Mouse (Mus musculus) gastrocnemius, postnatal 36 days (tissue): ENCODE measurements around the gene Hcst. TPM values are rescaled to one million over a fixed set of nuclear protein-coding genes. Genes with fewer than 3 reads are reported as not detected.

Experiments
- DNase-seq, 2 experiments: peaks; one replicate each; pipeline ENCODE4 v3.0.0; 2022
- intact Hi-C: fragments of 180-260 bp; cut with DNase I; formaldehyde crosslinking; loops from one replicate; pipeline ENCODE4 v1.15.1; 2025
- total RNA-seq, 2 experiments: library from RNA; stranded (reverse); gene quantifications; 2 replicates each; pipeline ENCODE4 v1.2.3; 2021

Hcst gene
- total RNA-seq, 2 experiments from 2014 or later: 0.86 TPM; not detected in 1

DNA sequence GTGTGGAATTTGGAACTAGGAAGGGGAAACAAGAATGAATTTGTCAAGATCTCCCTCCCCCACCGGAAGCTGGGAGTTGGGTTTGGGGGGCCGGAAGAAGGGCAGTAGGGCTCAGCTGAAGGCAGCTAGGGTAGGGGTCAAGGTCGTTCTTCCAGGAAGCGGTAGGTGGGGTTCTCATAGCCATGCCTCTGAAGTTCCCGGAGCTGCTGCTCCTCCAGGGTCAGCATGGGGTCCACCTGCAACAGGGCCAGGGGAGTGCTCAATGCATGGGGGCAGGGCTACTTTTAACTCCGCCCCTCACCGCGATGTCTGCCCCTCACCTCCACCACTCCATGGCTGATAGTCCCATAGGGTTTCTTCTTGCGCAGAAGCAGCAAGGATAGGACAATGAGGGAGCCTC, 15.5 kb upstream of the Hcst start:
- intact Hi-C loops: no loop called here
- no peak for DNase-seq

DNA sequence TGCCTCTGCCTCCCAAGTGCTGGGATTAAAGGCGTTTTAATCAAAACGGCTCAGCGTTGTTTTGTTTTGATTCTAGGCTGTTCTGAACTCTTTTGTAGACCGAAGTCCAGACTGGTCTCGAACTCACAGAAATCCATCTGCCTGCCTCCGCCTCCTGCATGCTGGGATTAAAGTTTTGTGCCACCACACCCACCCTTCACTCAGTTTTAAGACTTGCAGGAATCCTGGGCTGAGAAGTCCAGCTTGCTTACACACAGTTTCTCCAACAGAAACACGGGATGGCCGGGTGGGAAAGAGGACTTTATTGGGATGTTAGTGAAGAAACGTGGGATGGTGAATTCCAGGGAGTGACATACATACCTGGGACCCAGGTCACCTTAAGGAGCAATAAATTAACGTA, 15.0 kb upstream of the Hcst start:
- DNase-seq: no peak
- intact Hi-C loops: loop anchor here (5.0 kb wide), 1 partner anchor 87 kb away; no protein-coding TSS in a partner anchor

DNA sequence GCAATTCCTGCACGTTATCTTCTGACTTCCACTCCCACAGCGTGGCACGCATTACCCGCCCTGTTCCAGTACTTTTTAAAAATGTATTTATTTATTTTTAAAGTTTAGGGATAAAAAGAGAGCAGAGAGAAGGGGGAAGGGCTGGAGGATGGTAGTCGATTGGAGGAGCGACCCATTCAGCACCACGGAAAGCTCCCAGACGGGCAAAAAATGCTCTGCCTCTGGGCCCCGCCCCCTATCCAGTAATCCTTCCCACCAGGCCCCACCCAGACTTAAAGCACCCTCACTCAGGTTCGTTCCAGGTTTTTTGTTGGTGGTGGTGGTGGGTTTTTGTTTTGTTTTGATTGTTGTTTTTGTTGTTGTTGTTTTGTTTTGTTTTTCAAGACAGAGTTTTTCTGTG, 14.6 kb upstream of the Hcst start:
- DNase-seq: peak in 1 of 2 experiments; percentile 28
- intact Hi-C loops: loop anchor here (5.0 kb wide), 1 partner anchor 87 kb away; no protein-coding TSS in a partner anchor

DNA sequence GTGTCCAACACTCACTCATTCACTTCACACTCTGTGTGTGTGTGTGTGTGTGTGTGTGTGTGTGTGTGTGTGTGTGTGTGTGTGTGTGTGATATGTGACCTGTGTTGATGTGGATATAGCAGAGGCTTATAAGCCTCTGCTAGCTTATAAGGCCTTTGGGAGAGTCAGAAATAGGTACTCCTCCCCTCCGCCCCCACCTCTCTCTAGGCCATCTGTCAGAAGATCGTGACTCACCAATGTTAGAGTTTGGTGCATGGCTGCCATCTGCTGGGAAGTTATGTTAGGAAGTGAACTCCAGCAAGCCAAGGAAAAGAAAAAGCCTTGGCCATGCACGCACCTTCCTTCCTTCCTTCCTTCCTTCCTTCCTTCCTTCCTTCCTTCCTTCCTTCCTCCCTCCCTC, 12.1 kb upstream of the Hcst start:
- DNase-seq: peak in 1 of 2 experiments; percentile 39
- intact Hi-C loops: loop anchor here (2.0 to 5.0 kb wide), 2 partner anchors 59 to 84 kb away; no protein-coding TSS in a partner anchor

DNA sequence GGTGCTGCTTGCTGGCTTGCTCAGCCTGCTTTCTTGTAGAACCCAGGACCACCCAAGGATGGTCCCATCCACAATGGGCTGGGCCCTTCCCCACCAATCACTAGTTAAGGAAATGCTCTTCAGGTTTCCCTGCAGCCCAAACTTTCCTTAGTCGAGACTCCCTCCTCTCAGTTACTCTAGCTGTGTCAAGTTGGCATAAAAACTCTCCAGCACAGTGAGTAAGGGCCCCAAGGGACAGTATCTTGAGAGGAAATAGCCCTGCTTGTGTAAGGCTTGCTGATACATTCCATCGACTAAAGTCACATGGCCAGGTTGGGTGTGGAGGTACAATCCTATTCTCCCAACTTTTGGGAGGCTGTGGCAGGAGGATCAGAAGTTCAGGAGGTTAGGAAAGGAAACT, 10.5 kb upstream of the Hcst start:
- intact Hi-C loops: loop anchor here (5.0 kb wide), 1 partner anchor 83 kb away; no protein-coding TSS in a partner anchor

DNA sequence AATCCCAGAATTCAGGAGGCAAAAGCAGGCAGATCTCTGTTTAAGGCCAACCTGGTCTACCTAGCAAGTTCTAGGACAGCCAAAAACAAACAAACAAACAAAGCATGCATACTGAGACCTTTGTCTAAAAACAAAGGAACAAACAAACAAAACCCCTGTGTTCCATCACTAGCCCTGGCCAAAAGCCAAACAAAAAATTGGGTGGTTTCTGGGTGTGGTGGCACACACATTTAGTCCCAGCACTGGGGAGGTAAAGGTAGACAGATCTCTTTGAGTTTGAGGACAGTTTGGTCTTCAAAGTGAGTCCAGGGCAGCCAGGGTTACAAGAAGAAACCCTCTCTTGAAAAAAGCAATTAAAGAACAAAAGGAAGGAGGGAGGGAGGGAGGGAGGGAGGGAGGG, 9.7 kb upstream of the Hcst start:
- no peak for DNase-seq
- intact Hi-C loops: no loop called here

More for the DNA sequence above, 10.5 kb upstream of the Hcst start:
- no peak for DNase-seq

DNA sequence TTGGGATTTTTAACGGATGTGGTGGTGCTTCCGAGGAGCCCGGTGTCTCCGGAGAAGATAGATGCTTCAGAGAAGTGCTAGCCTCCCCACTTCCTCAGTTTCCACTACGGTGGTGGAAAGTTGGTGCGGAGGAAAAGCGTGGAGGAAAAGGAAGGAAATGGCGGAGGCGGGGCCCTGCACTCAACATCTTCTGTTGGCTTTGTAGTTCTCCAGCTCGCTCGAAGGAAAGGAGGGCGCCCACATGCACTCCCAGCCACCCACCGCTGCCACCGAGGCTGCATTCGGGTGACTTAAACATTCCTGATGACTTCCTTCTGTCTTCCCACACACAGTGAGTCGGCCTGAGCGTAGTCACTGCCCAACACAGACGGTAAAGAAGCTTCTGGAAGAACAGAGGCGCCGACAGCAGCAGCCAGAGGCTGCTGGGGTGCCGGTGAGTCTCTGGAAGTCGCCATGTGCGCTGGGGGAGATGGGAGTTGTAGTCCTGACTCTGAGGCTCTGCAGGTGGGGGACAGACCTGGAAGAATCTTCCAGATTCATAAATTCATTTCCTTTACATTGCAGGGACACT, 3.5 kb upstream of the Hcst start:
- no peak for DNase-seq
- intact Hi-C loops: no loop called here

DNA sequence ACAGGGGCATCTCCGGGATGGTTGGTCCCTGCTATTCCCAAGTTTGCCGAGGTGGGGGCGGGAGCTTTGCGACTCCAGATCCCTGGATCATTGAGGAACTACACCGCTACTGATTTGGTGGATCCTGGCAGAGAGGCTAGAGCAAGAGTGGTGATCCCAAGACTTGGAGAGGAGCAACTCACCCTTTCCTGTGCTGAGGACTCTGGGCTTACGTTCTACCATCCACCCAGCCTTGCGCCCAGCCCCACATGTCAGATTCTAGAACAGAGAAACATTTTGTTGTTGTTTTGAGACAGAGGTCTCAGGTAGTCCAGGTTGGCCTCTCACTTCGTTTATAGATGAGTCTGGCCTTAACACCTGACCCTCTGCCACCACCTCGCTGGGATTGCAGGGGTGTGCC, 2.9 kb upstream of the Hcst start:
- intact Hi-C loops: no loop called here

DNA sequence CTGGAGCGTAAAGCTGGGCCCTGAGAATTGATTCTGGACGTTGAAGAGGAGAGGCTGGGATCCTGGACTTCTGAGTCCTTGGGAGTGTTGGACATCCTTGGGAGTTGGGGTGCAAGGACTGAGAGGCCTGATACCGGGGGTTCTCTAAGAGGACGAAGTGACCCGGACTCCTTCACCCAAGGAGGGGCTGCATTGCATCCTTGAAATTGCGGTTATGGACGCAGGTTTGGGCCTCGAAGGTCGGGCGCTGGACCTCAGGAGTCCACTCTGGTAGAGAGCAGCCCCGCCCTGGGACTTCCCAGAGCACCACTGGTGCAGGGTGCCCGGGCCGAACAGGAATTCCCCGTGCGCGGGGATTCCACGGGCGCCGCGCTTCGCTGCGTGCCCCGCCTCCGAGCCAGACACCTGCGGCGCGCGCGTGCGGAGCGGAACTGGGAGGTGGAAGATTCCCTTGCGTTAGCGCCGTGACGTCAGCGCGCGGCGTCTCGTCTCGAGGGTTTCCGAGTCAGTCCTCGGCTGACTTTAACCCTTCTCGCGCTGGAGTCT, 2.3 kb upstream of the Hcst start:
- DNase-seq: peak in 1 of 2 experiments; percentile 57
- intact Hi-C loops: no loop called here

More for the DNA sequence above, 2.9 kb upstream of the Hcst start:
- no peak for DNase-seq

DNA sequence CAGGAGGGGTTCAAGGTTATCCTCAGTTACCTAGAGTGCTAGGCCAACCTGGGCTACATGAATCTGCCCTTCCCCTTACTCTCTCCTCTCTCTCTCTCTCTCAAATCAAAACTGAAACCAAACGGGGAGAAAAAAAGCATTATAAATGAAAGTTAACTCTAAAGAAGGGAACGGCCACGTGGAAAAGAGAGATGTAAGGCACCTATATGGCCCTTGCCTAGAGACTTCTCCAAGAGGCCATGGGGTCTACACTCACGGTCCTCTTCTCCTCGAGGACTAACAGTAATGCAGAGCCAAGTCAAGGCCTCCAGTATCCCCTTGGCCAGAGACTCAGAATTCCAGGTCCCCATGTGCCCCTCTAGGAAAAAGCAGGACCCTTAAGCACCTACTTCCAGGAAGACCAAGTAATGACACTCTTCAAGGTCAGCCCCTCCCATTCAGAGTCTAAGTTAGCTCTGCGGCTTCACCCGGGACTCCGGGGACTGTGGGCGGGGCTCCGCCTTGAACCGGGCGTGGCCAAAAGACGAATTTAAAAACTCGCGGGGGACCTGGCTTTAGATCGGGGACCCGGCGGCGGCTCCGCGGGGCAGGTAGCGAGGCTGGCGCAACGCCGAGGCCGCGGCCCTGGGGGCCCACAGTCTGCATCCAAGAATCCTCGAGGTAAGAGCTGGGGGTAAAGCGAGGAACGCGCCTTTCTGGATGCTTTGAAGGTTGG, 1.7 kb upstream of the Hcst start, which contains the start of gene Nfkbid:
Gene Nfkbid, plus strand, starts transcription at position 558 of the 715 bp plus-strand sequence.
- DNase-seq: peak in 1 of 2 experiments; percentile 24
- intact Hi-C loops: no loop called here

DNA sequence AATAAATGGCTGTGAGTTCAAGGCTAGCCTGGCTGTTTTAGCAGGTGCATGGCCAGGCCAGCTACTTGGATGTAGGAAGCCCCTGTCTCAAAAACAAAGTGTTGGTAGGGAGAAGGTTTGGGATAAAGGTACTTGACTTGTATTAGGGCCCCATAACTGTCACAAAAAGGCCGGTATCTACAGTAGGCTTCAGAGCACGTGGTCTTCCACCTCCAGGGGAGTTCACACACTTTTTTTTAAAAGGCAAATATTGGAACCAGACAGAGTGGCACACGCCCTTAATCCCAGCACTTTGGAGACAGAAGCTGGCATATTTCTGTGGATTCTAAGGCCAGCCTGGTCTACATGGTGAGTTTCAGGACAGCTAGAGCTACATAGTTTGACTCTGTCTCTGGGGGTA, 1.0 kb upstream of the Hcst start:
- intact Hi-C loops: no loop called here
- no peak for DNase-seq

DNA sequence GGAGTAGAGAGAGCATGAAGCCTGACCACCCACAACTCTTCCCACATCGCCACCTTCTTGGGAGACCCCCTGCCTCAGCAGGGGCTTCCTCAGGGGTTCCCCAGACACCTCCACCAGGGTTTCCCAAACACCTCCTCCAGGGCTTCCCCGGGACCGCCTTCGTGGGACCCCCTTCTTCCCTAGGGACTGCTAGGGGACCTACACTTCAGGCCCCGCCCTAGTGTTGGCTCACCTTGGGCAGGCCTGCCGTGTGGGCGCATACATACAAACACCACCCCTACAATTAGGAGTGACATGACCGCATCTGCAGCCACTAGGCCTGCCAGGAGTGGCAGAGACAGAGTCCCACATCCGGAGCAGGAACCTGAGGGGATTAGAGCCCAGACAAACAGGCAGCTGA, 1.8 kb downstream of the Hcst start:
- no peak for DNase-seq
- intact Hi-C loops: no loop called here

DNA sequence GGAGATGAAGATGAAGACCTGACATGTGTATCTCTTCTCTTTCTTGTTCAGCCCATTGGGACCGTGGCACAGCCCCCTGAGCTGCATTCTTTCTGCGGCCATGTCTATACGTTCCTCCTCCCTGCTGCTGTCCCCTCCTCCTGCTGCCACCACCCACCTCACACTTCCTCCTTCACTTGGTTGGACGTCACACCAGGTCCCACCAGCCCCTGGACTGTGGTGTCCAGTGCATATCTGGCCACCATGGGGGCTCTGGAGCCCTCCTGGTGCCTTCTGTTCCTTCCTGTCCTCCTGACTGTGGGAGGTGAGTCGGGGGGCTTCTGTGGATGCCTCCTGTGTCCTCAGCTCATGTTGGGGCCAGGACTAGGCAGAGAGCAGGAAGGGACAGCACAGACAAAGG, 6.1 kb downstream of the Hcst start, which contains the start of gene Tyrobp:
Gene Tyrobp, plus strand, starts transcription at position 165 of the 400 bp plus-strand sequence.
- DNase-seq: no peak
- intact Hi-C loops: no loop called here

DNA sequence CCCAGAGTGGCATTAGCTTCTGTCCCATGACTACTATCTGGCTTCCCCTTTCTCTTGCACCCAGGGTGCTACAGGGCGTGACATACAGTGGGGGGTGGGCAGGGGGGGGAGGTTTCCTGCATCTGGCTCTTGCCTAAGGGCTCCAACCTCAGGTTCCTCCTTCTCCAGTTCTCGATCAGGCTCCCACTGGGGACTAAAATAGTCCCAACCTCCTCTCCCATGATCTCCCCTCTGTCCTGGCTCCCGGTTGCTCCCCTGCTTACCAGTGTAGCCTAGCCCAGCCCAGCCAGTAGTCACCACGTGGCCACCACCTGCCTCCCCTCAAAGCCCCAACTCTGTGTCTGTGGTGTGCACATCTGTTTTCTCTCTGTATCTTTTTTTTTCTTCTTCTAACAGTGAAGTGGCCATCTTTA, 6.9 kb downstream of the Hcst start:
- no peak for DNase-seq
- intact Hi-C loops: no loop called here

DNA sequence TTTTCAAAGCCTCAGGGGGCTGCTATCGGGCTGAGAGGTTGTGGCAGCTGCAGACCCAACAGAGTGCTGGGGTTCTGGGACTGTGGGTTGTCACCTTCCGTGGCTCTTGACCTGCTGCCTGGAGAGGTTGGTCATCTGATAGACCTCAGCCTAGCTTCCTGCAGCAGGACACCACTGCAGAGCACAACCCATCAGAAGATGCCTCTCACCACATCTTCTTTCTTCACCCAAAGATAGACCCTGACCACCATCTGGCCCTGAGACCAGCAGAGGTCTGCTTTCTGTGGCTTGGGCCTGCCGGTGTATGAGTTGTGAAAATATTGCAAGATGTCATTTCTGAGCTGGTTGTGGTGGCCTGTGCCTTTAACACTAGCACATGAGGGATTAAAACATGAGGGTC, 8.6 kb downstream of the Hcst start:
- intact Hi-C loops: no loop called here

DNA sequence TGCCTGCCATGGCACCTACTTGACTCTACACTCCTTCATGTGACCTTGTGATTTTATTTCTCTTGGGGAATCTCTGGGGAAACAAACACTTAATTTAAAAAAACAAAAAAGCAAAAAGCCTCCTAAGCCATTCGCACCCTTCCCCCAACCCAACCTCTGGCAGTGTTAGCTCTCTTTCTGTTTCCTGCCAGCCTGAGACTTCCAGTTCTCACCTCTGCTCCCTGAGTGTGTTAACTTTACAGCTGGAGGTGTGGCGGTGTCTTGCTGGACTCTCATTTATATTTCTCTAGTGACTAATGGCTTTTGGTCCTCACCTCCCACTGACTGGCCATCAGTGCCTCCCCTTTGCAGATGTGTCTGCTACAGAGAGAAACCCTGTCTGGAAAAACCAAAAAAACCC, 9.9 kb downstream of the Hcst start:
- no peak for DNase-seq
- intact Hi-C loops: no loop called here

More for the DNA sequence above, 8.6 kb downstream of the Hcst start:
- DNase-seq: no peak

DNA sequence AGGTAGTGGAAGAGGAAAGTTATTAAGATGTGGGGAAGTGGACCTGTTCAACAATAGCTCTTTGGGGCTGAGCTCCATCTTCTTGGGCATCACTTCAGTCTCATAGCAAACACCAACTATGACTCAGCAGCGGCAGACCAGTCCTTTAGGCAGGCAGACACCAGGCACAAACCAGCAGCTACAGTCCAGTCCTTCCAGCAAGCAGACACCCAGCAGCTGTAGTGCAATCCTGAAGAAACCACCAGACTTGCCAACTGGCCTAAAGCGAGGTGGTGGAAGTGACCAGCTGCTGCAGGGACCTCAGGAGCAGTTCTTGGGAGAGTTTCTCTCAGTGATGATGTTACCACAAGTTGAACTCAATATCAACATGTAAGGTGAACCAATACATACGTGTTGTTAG, 11.0 kb downstream of the Hcst start:
- intact Hi-C loops: no loop called here
- no peak for DNase-seq

DNA sequence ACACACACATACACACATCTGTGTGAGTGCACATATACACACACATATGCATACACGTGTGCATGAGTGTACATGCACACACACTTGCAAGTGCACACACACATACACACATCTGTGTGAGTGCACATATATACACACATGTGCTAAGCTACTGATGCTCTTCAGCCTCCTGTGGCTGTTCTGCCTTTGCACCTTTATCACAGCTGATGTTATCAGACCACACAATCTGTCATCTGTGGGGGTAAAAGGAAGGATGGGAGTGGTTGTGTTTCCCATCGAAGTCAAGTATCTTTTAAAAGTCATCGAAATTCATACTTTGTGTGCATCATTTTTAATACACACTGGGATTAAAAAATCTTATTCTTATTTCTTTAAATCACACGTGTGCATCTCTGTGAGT, 17.3 kb downstream of the Hcst start:
- intact Hi-C loops: no loop called here
- no peak for DNase-seq

DNA sequence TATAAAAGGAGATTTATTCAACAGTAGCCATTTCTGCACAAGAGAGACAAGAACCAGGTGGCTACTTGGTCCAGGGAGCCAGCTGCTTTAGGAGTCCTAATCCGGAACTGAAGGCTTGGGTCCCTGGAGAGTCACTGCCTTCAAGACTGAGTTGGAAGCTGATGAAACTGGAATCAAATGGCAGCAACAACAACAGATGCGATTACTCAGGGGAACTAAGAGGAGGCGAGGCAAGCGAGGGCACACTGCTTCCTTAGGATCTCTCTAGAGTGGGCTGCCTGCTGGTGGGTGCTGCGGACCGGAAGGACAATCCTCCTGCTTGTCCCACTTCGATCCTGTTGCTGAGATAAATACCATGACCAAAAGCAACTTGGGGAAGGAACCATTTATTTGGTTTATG, 20.0 kb downstream of the Hcst start:
- intact Hi-C loops: no loop called here
- DNase-seq: no peak

DNA sequence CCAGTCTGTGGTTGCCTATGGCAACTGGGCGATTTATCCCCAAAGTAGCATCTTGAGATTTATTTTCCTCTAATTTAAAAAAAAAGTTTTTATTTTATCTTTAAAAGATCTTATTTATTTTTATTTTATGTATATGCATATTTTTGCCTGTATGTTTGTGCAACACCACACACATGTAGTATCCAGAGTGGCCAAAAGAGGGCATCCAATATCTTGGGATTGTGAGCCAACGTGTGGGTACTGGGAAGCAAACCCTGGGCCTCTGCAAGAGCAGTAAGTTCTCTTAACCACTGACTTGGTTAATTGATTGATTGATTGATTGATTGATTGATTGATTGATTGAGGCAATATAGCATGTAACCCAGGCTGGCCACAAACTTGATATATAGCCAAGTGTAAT, 24.8 kb downstream of the Hcst start:
- DNase-seq: no peak
- intact Hi-C loops: no loop called here

DNA sequence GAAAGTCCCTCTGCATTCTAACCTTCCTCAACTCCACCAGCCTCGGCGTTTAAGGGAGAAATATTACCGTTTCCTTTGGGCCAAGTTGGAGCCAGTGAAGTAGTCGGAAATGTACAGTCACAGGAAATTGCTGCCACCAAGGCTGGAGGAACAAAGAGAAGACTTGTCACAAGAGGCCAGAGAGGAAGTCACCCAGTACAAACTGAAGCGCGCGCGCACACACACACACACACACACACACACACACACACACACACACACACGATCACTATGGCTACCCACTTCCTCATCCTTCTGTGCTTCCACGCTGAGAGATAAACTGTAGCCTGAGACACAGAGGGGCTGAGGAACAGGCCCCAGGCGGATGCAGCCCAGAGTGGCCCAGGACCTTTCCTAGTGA, 25.3 kb downstream of the Hcst start:
- DNase-seq: no peak
- intact Hi-C loops: no loop called here

DNA sequence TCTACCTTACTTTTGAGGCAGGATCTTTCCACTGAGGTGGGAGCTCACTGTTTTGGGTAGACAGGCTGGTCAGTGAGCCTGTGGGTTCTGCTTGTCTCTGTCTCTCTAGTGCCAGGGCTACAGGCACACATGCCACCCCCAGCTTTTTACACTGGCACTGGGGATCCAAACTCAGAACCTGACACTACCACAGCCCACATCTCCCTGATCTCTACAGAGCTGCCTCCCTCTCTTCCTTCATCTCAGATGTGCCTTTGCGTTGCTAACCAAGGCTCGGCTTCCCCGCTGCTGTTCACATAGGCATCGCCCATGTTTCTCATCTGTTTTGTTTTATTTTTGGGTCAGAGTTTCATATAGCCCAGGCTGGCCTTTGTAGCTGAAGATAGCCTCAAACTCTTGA, 26.0 kb downstream of the Hcst start:
- no peak for DNase-seq

More for the DNA sequence above, 26.0 kb downstream of the Hcst start:
- intact Hi-C loops: no loop called here
